Mouse (Mus musculus): ENCODE data around the gene Olfr307.

DNA sequence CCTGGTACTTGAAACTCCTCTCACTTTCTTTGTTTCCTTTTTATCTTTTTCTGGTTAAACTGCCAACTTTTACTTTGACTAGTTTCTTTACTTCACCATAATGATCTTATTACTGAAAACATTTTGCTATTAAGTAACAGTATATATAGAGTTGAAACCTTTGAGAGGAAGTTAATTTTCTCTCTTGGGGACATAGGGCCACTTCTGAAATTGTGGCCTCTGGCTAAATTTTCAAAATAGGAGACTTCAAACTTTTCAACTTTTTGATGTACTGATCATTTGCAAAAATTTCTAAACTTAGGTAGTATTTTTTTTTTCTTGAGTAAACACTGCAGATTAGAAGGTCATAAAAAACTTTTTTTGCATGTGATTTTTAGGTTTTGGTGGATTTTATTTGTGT, 11.9 kb downstream of the Olfr307 start, which contains the start of gene Olfr308:
- TF ChIP-seq GATA1 (IDR thresholded peaks at IDR 0.05; ENCODE audit: borderline replicate concordance, low read length) (no peak), FLI1 (IDR thresholded peaks at IDR 0.05; ENCODE audit: low read length) (no peak)
